Mouse (Mus musculus): ENCODE results near the gene Prdx2.

Prdx2 gene

DNA sequence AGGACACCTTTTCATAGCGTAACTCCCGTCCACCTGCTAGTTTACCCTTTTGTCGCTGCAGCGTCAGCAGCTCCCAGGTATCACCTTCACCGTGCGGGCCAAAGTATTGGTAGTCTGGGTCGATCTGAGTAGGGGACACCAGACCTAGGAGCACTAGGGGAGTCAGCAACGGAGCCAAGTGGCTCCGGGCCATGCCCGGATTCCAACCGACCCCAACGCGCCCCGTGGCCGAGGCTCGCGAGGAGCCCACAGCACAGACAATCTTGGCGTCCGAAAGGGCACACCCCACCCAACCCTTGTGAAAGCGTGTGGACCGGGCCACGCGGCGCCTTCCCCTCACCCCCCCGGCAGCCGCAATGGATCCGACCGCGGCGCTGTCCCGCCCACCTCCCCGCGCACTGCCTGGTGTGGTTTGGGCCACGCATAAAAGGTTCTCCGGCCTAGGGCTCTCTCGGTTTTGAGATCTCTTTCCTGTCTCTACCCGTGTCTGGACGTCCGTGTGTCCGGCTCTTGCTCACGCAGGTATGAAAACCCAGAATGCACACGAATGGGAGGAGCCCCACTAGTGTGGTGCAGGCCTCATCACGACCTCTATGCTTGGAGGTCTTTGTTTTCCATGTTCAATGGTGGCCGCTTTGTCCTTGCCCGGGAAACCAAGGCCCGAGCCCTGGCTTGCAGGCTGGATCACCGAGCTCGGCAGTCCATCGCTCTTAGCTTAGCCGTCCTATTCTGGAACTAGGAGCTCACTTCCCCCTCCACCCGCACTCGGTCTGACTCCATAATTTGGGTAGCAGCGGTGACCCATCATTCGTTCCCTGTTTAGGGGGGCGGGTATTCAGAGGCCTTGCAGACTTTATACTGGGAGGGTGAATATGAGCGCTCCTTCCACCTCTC is at the start of gene Prdx2, which contains the start of the genes Gm49661 and Rnaseh2a:
Gene Prdx2 (plus strand): TSS at position 347 of the 894 bp plus-strand sequence.
Gene Gm49661 (minus strand): TSS at position 193 of the 894 bp plus-strand sequence.
Gene Rnaseh2a (minus strand): TSS at position 527 of the 894 bp plus-strand sequence.
- no peak for DNase-seq (ENCODE audit: low read depth, low spot score)

DNA sequence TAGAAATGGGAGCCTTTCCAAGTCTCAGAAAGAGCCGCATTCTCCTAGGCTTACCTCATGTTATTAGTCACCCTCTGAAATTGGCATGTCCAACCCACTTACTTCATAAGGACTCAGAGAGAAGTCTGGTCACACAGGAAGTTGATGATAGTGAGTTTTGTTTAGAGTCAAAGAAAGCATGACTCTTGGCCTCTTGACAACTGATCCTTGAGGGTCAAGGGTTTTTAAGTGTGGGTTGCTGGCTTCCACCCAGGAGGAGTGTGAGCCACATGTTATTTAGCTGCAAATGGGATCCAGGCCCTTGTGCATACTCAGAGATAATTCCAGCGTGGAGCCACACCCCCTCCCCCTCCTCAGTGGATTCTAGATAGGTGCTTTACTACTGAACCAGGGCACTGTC is 47.8 kb upstream of the Prdx2 start:
- no peak for DNase-seq (ENCODE audit: low read depth, low spot score)

GRCm38 (mm10) chr8:84925557-84925956 is 43.8 kb upstream of the Prdx2 start:
- no peak for DNase-seq (ENCODE audit: low read depth, low spot score)

- DNase-seq (ENCODE audit: low read depth, low spot score) = no peak
Measured at GRCm38 (mm10) chr8:84927513-84927912, 41.9 kb upstream of the Prdx2 start.

DNA sequence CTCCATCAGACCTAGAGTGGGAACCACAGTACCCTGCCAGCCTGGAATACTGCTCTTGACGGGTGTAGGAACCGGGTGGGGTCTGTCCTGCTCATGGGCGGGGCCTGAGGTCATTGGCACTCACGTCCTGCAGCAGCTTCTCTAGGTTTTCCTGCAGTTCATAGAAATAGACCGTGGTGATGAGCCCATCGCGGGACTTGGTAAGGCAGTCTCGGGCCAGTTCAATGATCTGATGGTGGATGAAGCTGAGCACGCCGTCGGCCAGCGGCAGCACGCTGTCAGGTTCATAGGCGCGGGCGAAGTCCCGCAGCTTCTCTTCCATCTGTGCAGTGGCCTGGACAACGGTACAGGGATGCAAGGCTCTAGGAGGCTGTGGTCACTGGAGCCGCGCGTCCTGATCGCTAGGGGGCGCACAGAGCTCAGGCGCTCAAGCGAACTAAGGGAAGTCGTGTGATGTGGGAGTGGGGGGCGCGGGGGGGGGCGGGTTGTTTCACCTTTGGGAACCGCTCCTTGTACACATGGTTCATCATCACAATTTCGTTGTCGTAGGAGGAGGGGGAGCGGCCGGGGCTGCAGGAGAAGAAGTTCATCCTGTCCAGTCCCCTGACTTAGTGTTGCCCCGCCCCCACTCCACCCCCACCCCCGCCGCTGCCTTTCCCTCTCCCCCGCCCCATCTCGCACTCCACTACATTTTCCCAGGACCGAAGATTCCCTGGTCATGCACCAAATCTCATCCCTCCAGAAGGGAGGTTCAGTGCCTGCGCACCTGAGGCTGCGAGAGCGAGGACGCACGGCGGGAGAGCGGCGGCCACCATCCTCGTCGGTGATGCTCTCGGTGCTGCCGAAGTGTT is 40.7 kb upstream of the Prdx2 start:
- DNase-seq (ENCODE audit: low read depth, low spot score) = no peak

GRCm38 (mm10) chr8:84930582-84930981 is 38.8 kb upstream of the Prdx2 start:
- DNase-seq (ENCODE audit: low read depth, low spot score) = no peak

DNA sequence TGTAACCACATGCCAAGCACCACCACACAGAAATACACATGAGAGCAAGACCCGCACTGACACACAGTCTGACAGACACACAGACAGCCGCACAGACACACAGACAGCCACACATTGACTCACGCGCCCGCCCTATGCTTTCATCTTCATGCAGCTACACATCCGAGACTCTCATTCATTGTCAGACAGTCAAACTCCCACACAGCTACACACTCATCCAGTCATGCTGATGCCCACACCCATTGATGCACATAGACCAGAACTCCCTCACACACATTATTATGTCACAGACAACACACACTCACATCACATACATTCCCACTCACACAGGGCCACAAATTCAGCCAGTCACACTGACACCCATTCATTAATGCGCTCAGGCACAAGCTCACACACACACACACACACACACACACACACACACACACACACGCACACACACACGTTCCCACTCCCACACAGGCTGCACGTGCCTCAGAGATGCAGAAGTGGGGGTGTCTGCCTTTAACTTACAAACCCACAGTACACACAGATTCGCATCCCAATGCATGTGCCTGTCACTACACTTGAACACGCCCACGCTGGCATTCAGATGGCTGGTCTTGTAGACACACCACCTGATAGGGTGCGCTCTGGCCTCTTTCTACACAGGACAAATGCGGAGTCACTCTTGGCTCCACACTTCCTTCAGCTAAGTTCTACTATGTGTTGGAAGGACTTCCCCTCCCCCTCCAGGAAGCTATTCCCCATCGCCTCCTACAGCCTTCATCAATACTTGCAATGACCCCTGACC is 35.4 kb upstream of the Prdx2 start:
- DNase-seq (ENCODE audit: low read depth, low spot score) = no peak

DNA sequence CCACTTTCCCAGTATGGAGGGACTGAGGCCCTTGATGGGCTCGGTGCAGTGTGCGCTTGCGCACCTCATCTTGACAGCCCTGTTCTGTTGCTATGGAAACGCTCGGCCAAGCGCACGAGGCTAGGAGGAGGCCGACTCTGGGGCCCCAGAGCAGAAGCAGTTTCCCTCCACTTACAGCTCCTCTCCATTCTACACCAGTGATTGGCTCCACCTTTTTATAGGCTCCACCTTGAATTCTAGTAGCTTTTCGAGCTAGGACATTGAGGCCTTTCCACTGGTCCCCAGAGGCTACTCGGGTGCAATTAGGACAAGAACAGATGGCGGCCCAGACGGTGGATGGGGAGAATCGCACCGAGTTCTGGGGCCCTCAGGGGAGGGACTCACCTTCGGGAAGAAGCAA is 34.5 kb upstream of the Prdx2 start:
- peak; percentile 64 for DNase-seq (ENCODE audit: low read depth, low spot score)

DNA sequence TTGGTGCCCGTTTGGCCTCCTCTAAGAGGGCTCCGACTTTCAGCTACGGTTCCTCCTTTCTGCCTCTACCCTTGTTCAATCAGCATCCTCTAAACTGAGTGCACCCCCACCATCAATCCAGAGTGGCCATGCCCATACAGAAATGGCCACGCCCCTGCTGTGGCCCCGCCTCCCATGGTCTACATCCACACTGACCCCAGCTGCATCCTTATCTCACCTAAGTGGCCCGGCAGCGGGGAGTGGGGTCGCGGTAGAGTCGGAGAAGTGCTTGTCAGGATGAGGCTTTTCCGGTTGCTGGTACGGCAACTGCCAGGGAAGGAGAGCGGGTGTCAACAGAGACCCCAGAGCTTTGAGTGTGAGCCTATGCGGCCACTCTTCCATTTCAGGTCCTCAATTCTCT is 33.9 kb upstream of the Prdx2 start:
- no peak for DNase-seq (ENCODE audit: low read depth, low spot score)

DNA sequence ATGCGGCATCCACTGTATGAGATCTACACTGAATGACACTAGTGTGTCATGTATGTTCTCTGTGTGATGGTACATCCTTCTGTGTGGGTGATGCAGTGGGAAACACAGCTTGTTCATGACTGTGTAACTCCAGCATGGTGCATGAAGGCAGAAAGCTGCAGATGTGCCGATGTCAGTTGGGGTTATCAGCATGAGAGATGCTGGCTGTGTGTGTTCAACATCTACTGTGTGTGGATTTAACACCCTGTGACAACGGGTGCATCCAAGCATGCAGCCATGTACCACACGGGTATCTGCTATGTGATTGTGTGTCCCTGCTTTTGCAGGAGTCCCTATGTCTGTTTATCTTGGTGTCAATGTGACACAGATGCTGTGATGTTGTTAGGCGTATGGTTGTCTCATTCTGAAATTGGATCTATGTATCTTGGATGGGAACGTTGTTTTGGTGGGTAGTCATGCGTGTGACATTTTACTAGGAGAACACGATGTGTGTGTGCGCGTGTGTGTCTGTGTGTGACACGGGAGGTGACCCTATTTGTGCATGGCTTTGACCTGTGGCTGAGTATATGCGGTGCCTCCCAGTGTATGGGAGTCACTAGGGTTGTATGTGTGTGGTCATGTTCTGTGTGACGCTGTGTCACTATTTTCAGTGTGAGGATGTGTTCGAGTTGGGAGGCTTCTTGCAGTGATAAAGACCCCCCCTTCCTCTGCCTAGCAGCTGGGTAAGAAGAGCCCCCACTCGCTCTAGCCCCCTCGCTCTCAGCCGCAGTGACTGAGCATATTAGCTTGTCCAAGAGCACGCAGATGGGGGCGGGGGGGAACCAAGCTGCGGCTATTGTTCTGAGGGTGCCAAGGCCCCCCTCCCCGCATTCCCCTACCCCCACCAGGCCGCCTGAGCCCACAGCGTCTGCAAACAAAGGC is 33.1 kb upstream of the Prdx2 start:
- no peak for DNase-seq (ENCODE audit: low read depth, low spot score)

- no peak for DNase-seq (ENCODE audit: low read depth, low spot score)
Measured at GRCm38 (mm10) chr8:84936962-84937546, 32.3 kb upstream of the Prdx2 start, which contains the start of gene Mast1. Mast1 (minus strand) TSS chr8:84937359.

DNA sequence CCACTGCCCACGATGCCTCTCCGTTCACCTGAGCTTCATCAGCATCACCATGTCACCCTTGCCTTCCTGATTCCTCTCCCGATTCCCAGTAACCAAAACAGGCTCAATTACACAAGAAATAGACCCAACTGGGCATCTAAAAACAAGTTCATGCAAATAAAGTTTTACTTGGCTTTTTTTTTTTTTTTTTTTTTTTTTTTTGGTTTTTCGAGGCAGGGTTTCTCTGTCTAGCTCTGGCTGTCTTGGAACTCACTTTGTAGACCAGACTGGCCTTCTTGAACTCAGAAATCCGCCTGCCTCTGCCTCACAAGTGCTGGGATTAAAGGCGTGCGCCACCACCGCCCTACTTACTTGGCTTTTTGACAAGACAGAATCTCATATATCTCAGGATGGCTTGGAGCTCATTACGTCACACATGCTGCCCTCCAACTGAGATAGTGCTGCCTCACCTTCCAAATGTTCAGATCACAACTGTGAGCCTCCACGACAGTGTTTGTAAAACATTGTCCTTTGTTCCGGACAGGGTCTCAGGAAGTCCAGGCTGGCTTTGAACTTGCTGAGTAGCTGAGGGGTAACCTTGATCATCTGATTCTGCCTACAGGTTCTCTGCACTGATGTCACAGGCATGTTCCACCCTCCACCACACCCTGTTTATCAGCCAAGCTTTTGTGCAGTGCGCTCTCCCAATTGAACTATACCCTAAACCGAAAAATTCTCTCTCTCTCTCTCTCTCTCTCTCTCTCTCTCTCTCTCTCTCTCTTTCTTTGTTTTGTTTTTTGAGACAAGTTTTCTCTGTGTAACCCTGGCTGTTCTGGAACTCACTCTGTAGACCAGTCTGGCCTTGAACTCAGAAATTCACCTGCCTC is 31.5 kb upstream of the Prdx2 start:
- DNase-seq (ENCODE audit: low read depth, low spot score) = no peak

- no peak for DNase-seq (ENCODE audit: low read depth, low spot score)
Measured at GRCm38 (mm10) chr8:84943699-84944098, 25.7 kb upstream of the Prdx2 start.

DNA sequence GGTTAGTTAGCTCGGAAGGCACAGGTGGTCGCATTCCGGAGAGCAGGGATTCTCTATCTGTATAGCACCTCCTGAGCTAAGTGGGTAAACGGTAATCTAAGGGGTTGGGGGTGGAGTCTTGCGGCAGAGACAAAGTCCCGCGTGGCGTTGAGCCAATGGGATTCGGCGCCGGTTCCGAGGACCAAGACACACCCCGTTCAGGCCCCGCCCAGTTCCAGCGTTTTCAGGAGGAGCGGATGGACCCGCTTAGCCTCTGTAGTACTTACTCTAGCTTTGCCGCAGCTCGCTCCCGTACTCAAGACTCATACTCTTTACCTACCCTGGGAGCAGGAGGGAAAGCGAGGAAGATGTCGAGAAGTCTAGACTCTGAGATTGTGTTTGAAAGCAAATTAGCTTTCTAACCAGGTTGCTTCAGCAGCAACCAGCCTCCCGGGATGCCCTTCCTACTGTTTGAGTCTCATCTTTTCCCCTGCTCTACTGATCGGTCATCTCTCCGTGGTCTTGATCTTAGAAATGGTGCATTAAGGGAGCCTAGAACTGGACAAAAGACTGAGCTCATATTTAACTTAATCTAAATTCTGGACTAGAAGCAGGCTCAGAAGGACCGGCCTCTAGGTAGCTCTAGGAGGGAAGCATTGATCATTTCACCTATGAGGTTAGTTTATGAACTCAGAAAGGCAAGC is 24.8 kb upstream of the Prdx2 start:
- DNase-seq (ENCODE audit: low read depth, low spot score) = no peak

- DNase-seq (ENCODE audit: low read depth, low spot score) = no peak
Measured at GRCm38 (mm10) chr8:84945235-84945632, 24.2 kb upstream of the Prdx2 start.

- no peak for DNase-seq (ENCODE audit: low read depth, low spot score)
Measured at GRCm38 (mm10) chr8:84945633-84946527, 23.5 kb upstream of the Prdx2 start.

- DNase-seq (ENCODE audit: low read depth, low spot score) = no peak
Measured at GRCm38 (mm10) chr8:84946528-84947240, 22.7 kb upstream of the Prdx2 start, which contains the start of gene Rtbdn. Rtbdn (plus strand) TSS chr8:84946991.

All from embryo, embryonic 11.5 days (tissue).